Mouse (Mus musculus) bone marrow, adult 2 months (tissue): ENCODE data around the gene Polr1e. TPM values are rescaled to one million over a fixed set of nuclear protein-coding genes. Genes with fewer than 3 reads are reported as not detected.

Source experiments
- H3K27ac ChIP-seq: fragments of 200-500 bp; 2 replicates; pipeline ENCODE4 v1.5.1; 2012; ENCODE audit warnings: low read depth, mild to moderate bottlenecking, control low read depth, inconsistent platforms, low read length; ENCODE audit not compliant: control insufficient read depth, poor library complexity, insufficient read depth
- H3K4me1 ChIP-seq: fragments of 200-500 bp; 2 replicates; pipeline ENCODE4 v1.6.1; 2011; ENCODE audit warnings: low read length; ENCODE audit not compliant: control insufficient read depth, insufficient read depth
- H3K4me3 ChIP-seq: fragments of 200-500 bp; replicated peaks from 2 replicates; pipeline ENCODE3; 2011; ENCODE audit warnings: mild to moderate bottlenecking, low read depth, low read length, control low read depth; ENCODE audit not compliant: control insufficient read depth
- CTCF ChIP-seq: fragments of 200-500 bp; IDR thresholded peaks from 2 replicates; pipeline ENCODE4 v1.5.1; 2011; ENCODE audit warnings: low read length, control low read depth; ENCODE audit not compliant: control insufficient read depth, insufficient read depth
- POLR2A ChIP-seq: fragments of 200-500 bp; IDR thresholded peaks from 2 replicates; pipeline ENCODE4 v1.6.1; 2011; ENCODE audit warnings: low read depth, mild to moderate bottlenecking, control low read depth, low read length, borderline replicate concordance; ENCODE audit not compliant: control insufficient read depth
- WGBS: fragments of 180-500 bp; shearing (Covaris S2); methylation state at CpG from one replicate; pipeline ENCODE4 v1.1.7; 2018; 5-methylcytosine and 5-hydroxymethylcytosine counted together
- polyA plus RNA-seq: library from polyadenylated mRNA; stranded (reverse); fragments of >200 nt; gene quantifications from 2 replicates; pipeline ENCODE4 v1.2.4, GENCODE M21; 2011; ENCODE audit warnings: low replicate concordance; ENCODE audit not compliant: missing spikeins, insufficient read depth, insufficient read length

Gene Polr1e
- 7.8 and 11.3 TPM in 2 replicates for polyA plus RNA-seq

- peak; percentile 29; the same call in 1 of the 2 replicates for TF ChIP-seq POLR2A
- no peak for TF ChIP-seq CTCF
- Histone ChIP-seq H3K27ac (no peak within 1 kb of the TSS), H3K4me1 (peaks cover 3% of the 10 kb centered on the region), H3K4me3 (peak within 1 kb of the TSS; percentile 76)
- under 1% methylated on average over 29 of the region's 29 CpGs for WGBS
These were observed at the start of gene Polr1e for GRCm38 (mm10) chr4:45018452-45018980. TSS of gene Polr1e (plus strand) at chr4:45018583.

GRCm38 (mm10) chr4:44970056-44970455, 48.3 kb upstream of the Polr1e start:
- 80% methylated on average over 7 of the region's 7 CpGs for WGBS
- Histone ChIP-seq H3K4me3 (no peak overlapping the region), H3K4me1 (peaks cover 4% of the 10 kb centered on the region; the same call in 1 of the 2 replicates), H3K27ac (peak overlapping the region; percentile 75)
- TF ChIP-seq POLR2A (peak; percentile 43; the same call in 1 of the 2 replicates), CTCF (no peak)

- H3K27ac ChIP-seq = peak overlapping the region; percentile 74
- H3K4me1 ChIP-seq = peaks cover 4% of the 10 kb centered on the region; the same call in 1 of the 2 replicates
- TF ChIP-seq CTCF (peak; percentile 70), POLR2A (no peak)
- no peak overlapping the region for H3K4me3 ChIP-seq
- WGBS = 17% methylated on average over 10 of the region's 10 CpGs
These were observed 47.7 kb upstream of the Polr1e start for GRCm38 (mm10) chr4:44970612-44971110.

- Histone ChIP-seq H3K27ac (no peak overlapping the region), H3K4me3 (no peak overlapping the region), H3K4me1 (0 out of 2 replicates have a peak, but pooled peaks cover 1% of the 10 kb centered on the region)
- TF ChIP-seq POLR2A (no peak), CTCF (peak; percentile 99)
- 9% methylated on average over 9 of the region's 9 CpGs for WGBS
These were observed 44.9 kb upstream of the Polr1e start for GRCm38 (mm10) chr4:44973450-44973849.

GRCm38 (mm10) chr4:44973871-44974270, 44.5 kb upstream of the Polr1e start:
- WGBS = 44% methylated on average over 14 of the region's 14 CpGs
- Histone ChIP-seq H3K4me3 (no peak overlapping the region), H3K4me1 (0 out of 2 replicates have a peak, but pooled peaks cover 1% of the 10 kb centered on the region), H3K27ac (no peak overlapping the region)
- no peak for TF ChIP-seq CTCF
- no peak for TF ChIP-seq POLR2A

- 75% methylated on average over 8 of the region's 8 CpGs for WGBS
- H3K4me1 ChIP-seq = 0 out of 2 replicates have a peak, but pooled peaks cover 1% of the 10 kb centered on the region
- H3K4me3 ChIP-seq = no peak overlapping the region
- no peak for TF ChIP-seq CTCF
- TF ChIP-seq POLR2A = no peak
- no peak overlapping the region for H3K27ac ChIP-seq
These were observed 44.1 kb upstream of the Polr1e start for GRCm38 (mm10) chr4:44974331-44974730.

GRCm38 (mm10) chr4:44976026-44976615, 42.3 kb upstream of the Polr1e start:
- TF ChIP-seq CTCF (no peak), POLR2A (no peak)
- WGBS = 79% methylated on average over 6 of the region's 6 CpGs
- no peak overlapping the region for H3K4me3 ChIP-seq
- 0 out of 2 replicates have a peak, but pooled peaks cover under 1% of the 10 kb centered on the region for H3K4me1 ChIP-seq
- no peak overlapping the region for H3K27ac ChIP-seq

- Histone ChIP-seq H3K4me3 (no peak overlapping the region), H3K27ac (no peak overlapping the region), H3K4me1 (no peaks in the 10 kb centered on the region)
- WGBS = 84% methylated on average over 10 of the region's 10 CpGs
- TF ChIP-seq POLR2A (no peak), CTCF (0 out of 2 replicates have a peak, but pooled peaks have one; percentile 8)
These were observed 41.3 kb upstream of the Polr1e start for GRCm38 (mm10) chr4:44976921-44977710.
